Mouse (Mus musculus): ENCODE data around the gene Spock1. TPM values are rescaled to one million over a fixed set of nuclear protein-coding genes. Genes with fewer than 3 reads are reported as not detected.

Spock1 gene
- total and polyA plus RNA-seq, 2 experiments, result not detected

DNA sequence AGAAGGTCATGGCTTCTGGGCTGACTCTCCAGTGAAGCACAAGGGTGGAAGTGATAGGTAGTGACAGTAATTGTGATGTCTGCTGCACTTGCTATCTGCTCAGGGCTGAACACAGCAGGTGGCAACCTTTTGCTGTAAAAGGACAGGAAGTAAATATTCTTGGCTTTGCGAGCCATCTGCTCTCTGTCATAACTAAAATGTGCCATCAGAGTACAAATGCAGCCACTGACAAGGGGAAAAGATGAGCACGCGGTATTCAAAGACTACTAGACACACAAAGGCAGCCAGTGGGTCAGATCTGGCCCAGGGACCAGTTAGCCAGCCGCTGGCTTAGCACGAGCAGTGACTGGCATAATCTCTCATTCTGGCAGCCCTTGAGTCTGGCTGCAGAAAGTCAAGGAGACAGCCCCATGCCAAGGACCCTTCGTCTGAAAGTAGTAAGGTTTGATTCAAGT lies 126.0 kb downstream of the Spock1 start:
- DNase-seq (ENCODE audit: extremely low read depth, low read depth, low spot score), result no peak
- Histone ChIP-seq H3K79me2 (ENCODE audit: control insufficient read depth, insufficient read depth, low read length) (no peaks in the 10 kb centered on the region), H3K9ac (ENCODE audit: low read depth, low read length) (no peak overlapping the region), H3K4me1 (ENCODE audit: control insufficient read depth, insufficient read depth, low read length) (no peaks in the 10 kb centered on the region), H3K4me3 (ENCODE audit: insufficient read depth, low read depth, low read length) (no peak overlapping the region), H3K27ac (replicated peaks; ENCODE audit: insufficient read depth, low read depth, low read length) (no peak overlapping the region), H3K27me3 (ENCODE audit: control insufficient read depth, insufficient read depth, low read length) (no peaks in the 10 kb centered on the region), H3K36me3 (ENCODE audit: control insufficient read depth, insufficient read depth, low read length) (no peaks in the 10 kb centered on the region)
- no peak for TF ChIP-seq POLR2A (IDR thresholded peaks at IDR 0.05; ENCODE audit: extremely low read depth, insufficient read depth, low read length)
- no peak for TF ChIP-seq CTCF (IDR thresholded peaks at IDR 0.05; ENCODE audit: low read depth, low read length)
- 83% methylated on average over 6 of the region's 6 CpGs for WGBS

DNA sequence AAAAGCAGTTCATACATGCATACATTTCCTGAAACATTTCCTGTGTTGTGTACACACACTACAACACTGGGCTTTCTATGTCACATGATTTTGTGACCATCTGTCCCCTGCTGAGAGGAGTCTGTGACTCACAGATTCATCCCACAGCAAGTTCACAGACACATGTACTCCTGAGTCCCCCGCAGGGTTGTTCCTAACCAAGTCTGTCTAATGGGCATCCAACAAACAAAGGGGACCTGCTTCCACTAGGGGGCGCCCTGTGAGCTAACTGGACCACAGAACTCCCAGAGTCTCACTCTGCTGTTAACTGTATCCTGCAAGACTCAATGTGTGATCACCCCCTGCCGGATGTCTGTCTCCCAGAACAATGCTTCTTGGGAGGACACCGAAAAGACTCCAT lies 129.0 kb downstream of the Spock1 start:
- H3K4me3 ChIP-seq (ENCODE audit: insufficient read depth, low read depth, low read length), result no peak overlapping the region
- 77% methylated on average over 4 of the region's 4 CpGs for WGBS
- TF ChIP-seq POLR2A (IDR thresholded peaks at IDR 0.05; ENCODE audit: extremely low read depth, insufficient read depth, low read length) (no peak), CTCF (IDR thresholded peaks at IDR 0.05; ENCODE audit: low read depth, low read length) (no peak)
- H3K4me1 ChIP-seq (ENCODE audit: control insufficient read depth, insufficient read depth, low read length), result no peaks in the 10 kb centered on the region
- no peak overlapping the region for H3K27ac ChIP-seq (replicated peaks; ENCODE audit: insufficient read depth, low read depth, low read length)
- no peaks in the 10 kb centered on the region for H3K27me3 ChIP-seq (ENCODE audit: control insufficient read depth, insufficient read depth, low read length)
- H3K36me3 ChIP-seq (ENCODE audit: control insufficient read depth, insufficient read depth, low read length), result no peaks in the 10 kb centered on the region
- no peaks in the 10 kb centered on the region for H3K79me2 ChIP-seq (ENCODE audit: control insufficient read depth, insufficient read depth, low read length)
- H3K9ac ChIP-seq (ENCODE audit: low read depth, low read length), result no peak overlapping the region
- no peak for DNase-seq (ENCODE audit: extremely low read depth, low read depth, low spot score)

DNA sequence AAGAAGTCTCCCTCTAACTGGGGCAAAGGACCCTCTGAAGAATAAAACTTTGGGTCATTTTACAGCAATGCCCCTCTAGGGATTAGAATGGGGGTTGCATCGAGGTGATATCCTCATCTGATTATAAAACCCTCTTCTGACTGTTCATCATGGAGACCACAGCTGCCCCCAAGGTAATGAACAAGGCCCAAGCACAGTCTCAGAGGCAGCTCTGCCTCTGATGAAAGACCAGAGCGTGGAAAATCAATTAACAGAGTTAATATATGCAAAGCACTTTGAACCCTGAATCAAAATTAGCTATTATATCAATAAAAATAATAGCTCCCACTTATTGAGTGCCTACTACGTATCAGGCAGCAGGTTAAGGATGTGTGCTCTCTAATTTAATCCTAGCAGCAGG lies 129.6 kb downstream of the Spock1 start:
- H3K4me3 ChIP-seq (ENCODE audit: insufficient read depth, low read depth, low read length), result no peak overlapping the region
- no peaks in the 10 kb centered on the region for H3K36me3 ChIP-seq (ENCODE audit: control insufficient read depth, insufficient read depth, low read length)
- H3K27me3 ChIP-seq (ENCODE audit: control insufficient read depth, insufficient read depth, low read length), result no peaks in the 10 kb centered on the region
- TF ChIP-seq CTCF (IDR thresholded peaks at IDR 0.05; ENCODE audit: low read depth, low read length) (no peak), POLR2A (IDR thresholded peaks at IDR 0.05; ENCODE audit: extremely low read depth, insufficient read depth, low read length) (no peak)
- no peaks in the 10 kb centered on the region for H3K4me1 ChIP-seq (ENCODE audit: control insufficient read depth, insufficient read depth, low read length)
- 68% methylated on average over 3 of the region's 3 CpGs for WGBS
- H3K79me2 ChIP-seq (ENCODE audit: control insufficient read depth, insufficient read depth, low read length), result no peaks in the 10 kb centered on the region
- H3K9ac ChIP-seq (ENCODE audit: low read depth, low read length), result no peak overlapping the region
- DNase-seq (ENCODE audit: extremely low read depth, low read depth, low spot score), result no peak
- H3K27ac ChIP-seq (replicated peaks; ENCODE audit: insufficient read depth, low read depth, low read length), result no peak overlapping the region

DNA sequence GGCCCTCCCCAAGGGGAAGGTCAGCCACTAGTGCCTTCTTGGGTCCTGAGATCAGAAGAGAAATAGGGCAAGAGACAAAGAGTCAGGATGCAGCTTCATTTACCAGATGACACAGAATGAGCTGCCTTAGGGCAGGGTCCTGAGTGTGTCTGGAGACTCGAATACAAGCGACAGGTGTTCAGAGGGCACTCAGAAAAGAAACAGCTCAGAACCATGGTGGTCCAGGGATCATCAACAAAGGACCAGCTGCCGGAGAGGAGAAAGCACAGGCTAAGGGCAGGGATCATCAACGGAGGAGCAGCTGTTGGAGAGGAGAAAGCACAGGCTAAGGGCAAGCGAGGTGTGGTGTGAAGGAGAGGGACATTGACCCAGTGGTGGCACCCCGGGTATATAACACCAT lies 136.1 kb downstream of the Spock1 start:
- Histone ChIP-seq H3K4me1 (ENCODE audit: control insufficient read depth, insufficient read depth, low read length) (no peaks in the 10 kb centered on the region), H3K27ac (replicated peaks; ENCODE audit: insufficient read depth, low read depth, low read length) (no peak overlapping the region), H3K9ac (ENCODE audit: low read depth, low read length) (no peak overlapping the region), H3K4me3 (ENCODE audit: insufficient read depth, low read depth, low read length) (no peak overlapping the region), H3K79me2 (ENCODE audit: control insufficient read depth, insufficient read depth, low read length) (no peaks in the 10 kb centered on the region), H3K27me3 (ENCODE audit: control insufficient read depth, insufficient read depth, low read length) (no peaks in the 10 kb centered on the region), H3K36me3 (ENCODE audit: control insufficient read depth, insufficient read depth, low read length) (no peaks in the 10 kb centered on the region)
- 78% methylated on average over 6 of the region's 6 CpGs for WGBS
- TF ChIP-seq CTCF (IDR thresholded peaks at IDR 0.05; ENCODE audit: low read depth, low read length) (no peak), POLR2A (IDR thresholded peaks at IDR 0.05; ENCODE audit: extremely low read depth, insufficient read depth, low read length) (no peak)
- no peak for DNase-seq (ENCODE audit: extremely low read depth, low read depth, low spot score)

DNA sequence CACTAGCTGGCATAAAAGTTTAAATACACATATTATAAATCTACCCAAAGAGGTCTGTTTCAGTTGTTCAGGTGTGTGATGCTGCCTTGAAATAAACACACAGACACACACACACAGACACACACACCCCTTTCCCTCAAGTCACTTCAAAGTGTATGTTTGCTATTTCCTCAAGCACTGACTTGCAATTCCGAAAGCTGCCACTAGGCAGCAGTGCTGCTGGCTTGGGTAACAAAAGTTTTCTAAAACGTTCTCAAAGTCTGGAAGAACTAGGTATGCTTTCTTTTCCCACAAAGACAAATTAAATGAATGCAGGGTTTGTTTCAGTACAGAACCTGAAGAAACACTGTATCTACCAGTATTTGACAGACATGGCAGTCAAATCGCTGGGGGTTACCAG lies 141.4 kb downstream of the Spock1 start:
- H3K4me1 ChIP-seq (ENCODE audit: control insufficient read depth, insufficient read depth, low read length), result no peaks in the 10 kb centered on the region
- H3K27me3 ChIP-seq (ENCODE audit: control insufficient read depth, insufficient read depth, low read length), result no peaks in the 10 kb centered on the region
- TF ChIP-seq CTCF (IDR thresholded peaks at IDR 0.05; ENCODE audit: low read depth, low read length), result peak; percentile 50; the same call in 1 of the 2 replicates
- TF ChIP-seq POLR2A (IDR thresholded peaks at IDR 0.05; ENCODE audit: extremely low read depth, insufficient read depth, low read length), result no peak
- no peaks in the 10 kb centered on the region for H3K36me3 ChIP-seq (ENCODE audit: control insufficient read depth, insufficient read depth, low read length)
- H3K27ac ChIP-seq (replicated peaks; ENCODE audit: insufficient read depth, low read depth, low read length), result no peak overlapping the region
- no peak for DNase-seq (ENCODE audit: extremely low read depth, low read depth, low spot score)
- no peak overlapping the region for H3K4me3 ChIP-seq (ENCODE audit: insufficient read depth, low read depth, low read length)
- no peak overlapping the region for H3K9ac ChIP-seq (ENCODE audit: low read depth, low read length)
- 52% methylated on average over 3 of the region's 3 CpGs for WGBS
- H3K79me2 ChIP-seq (ENCODE audit: control insufficient read depth, insufficient read depth, low read length), result no peaks in the 10 kb centered on the region

DNA sequence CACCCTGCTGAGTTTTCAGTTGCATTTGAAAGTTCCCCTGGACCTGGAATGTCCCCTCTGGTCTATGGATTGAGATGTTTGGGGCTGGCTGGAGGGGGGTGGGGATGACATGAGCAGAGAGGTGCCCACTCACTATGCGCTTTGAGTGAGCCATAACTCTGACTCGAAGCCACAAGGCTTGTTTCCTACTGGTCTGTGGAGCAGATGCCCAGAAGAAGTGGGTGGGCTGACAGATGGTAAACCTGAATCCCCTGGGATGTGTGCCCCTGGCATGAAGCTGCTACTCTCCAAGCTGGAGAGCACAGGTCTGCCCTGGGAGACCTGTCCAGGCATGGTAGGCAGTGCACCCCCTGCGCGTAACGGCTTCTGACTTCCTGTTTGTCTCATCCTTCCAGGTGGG lies 147.0 kb downstream of the Spock1 start:
- no peaks in the 10 kb centered on the region for H3K36me3 ChIP-seq (ENCODE audit: control insufficient read depth, insufficient read depth, low read length)
- DNase-seq (ENCODE audit: extremely low read depth, low read depth, low spot score), result no peak
- no peak overlapping the region for H3K4me3 ChIP-seq (ENCODE audit: insufficient read depth, low read depth, low read length)
- no peaks in the 10 kb centered on the region for H3K4me1 ChIP-seq (ENCODE audit: control insufficient read depth, insufficient read depth, low read length)
- H3K9ac ChIP-seq (ENCODE audit: low read depth, low read length), result no peak overlapping the region
- TF ChIP-seq CTCF (IDR thresholded peaks at IDR 0.05; ENCODE audit: low read depth, low read length) (no peak), POLR2A (IDR thresholded peaks at IDR 0.05; ENCODE audit: extremely low read depth, insufficient read depth, low read length) (no peak)
- H3K27me3 ChIP-seq (ENCODE audit: control insufficient read depth, insufficient read depth, low read length), result no peaks in the 10 kb centered on the region
- H3K79me2 ChIP-seq (ENCODE audit: control insufficient read depth, insufficient read depth, low read length), result no peaks in the 10 kb centered on the region
- no peak overlapping the region for H3K27ac ChIP-seq (replicated peaks; ENCODE audit: insufficient read depth, low read depth, low read length)
- WGBS, result 95% methylated on average over 5 of the region's 5 CpGs

Data from liver, adult 2 months (tissue).